Mouse (Mus musculus): ENCODE measurements around the gene Ddias. TPM values are rescaled to one million over a fixed set of nuclear protein-coding genes. Genes with fewer than 3 reads are reported as not detected.

Gene Ddias
- total RNA-seq, 2 experiments from 2014 or later = 0.68 to 0.87 TPM

- intact Hi-C loops (cut with DNase I) = no loop called here
Measured at GRCm38 (mm10) chr7:92811667-92812279, 62.3 kb downstream of the Ddias start.

More at GRCm38 (mm10) chr7:92811667-92812279, 62.3 kb downstream of the Ddias start:
- no peak for DNase-seq (ENCODE audit: low spot score in 2 of 2)

Other genes starting within 250 kb of the Ddias start
- 10 to 100 TPM; 20.0 to 21.9 TPM for gene Ankrd42, start 237.1 kb downstream of the Ddias start, total RNA-seq (2021)
- gene Pcf11, start 204.3 kb downstream of the Ddias start, total RNA-seq (2021) = 10 to 100 TPM; 37.2 to 43.8 TPM
- 10 to 100 TPM; 32.6 to 36.0 TPM for gene Rab30, start 132.6 kb downstream of the Ddias start, total RNA-seq (2021)
- 10 to 100 TPM in 1 of 2 experiments, 1 to 10 TPM in 1; 9.0 to 11.3 TPM for gene Prcp, start 223 bp upstream of the Ddias start, total RNA-seq (2021)
- gene Fam181b, start 205.6 kb upstream of the Ddias start, total RNA-seq (2021) = 10 to 100 TPM; 19.4 to 23.0 TPM

Measured in left cerebral cortex, postnatal 14 days (tissue).